Mouse (Mus musculus) forebrain, embryonic 14.5 days (tissue): ENCODE measurements at regions not wholly inside any gene's neighbourhood (a gene's known extent, or its start where the extent isn't known, plus 50 kb on each side); places are given as distances from the start of the nearest gene placed in this dataset.

Experiments
- ATAC-seq: fragments of 200-750 bp; cut with Nextera tagmentation; 2 replicates; pipeline ENCODE4 v1.8.0; 2017; ENCODE audit warnings: mild to moderate bottlenecking, moderate library complexity
- DNase-seq: peaks from one replicate; pipeline ENCODE4 v3.0.0-alpha.2; 2015; ENCODE audit warnings: low spot score
- H3K27ac ChIP-seq: fragments of 300-500 bp; sonication (generic); 2 replicates; pipeline ENCODE4 v1.5.1; 2014; ENCODE audit warnings: low read depth, mild to moderate bottlenecking, control low read depth, low read length, moderate library complexity
- H3K27me3 ChIP-seq: fragments of 300-500 bp; sonication (generic); replicated peaks from 2 replicates; pipeline ENCODE4 v1.6.1; 2014; ENCODE audit warnings: low read length, control low read depth, mixed read lengths; ENCODE audit not compliant: control insufficient read depth, insufficient read depth
- H3K36me3 ChIP-seq: fragments of 300-500 bp; sonication (generic); 2 replicates; pipeline ENCODE4 v1.6.1; 2014; ENCODE audit warnings: low read length, control low read depth; ENCODE audit not compliant: control insufficient read depth, insufficient read depth
- H3K4me1 ChIP-seq: fragments of 300-500 bp; sonication (generic); 2 replicates; pipeline ENCODE4 v1.6.1; 2014; ENCODE audit warnings: antibody characterized with exemption, low read length, control low read depth; ENCODE audit not compliant: control insufficient read depth, insufficient read depth
- H3K4me2 ChIP-seq: fragments of 300-500 bp; sonication (generic); 2 replicates; pipeline ENCODE4 v1.6.1; 2014; ENCODE audit warnings: mild to moderate bottlenecking, control low read depth, low read length
- H3K4me3 ChIP-seq: fragments of 300-500 bp; sonication (generic); 2 replicates; pipeline ENCODE4 v1.5.1; 2014; ENCODE audit warnings: low read depth, low read length, control low read depth
- H3K9ac ChIP-seq: fragments of 300-500 bp; sonication (generic); 2 replicates; pipeline ENCODE4 v1.6.1; 2014; ENCODE audit warnings: mild to moderate bottlenecking, low read length, control low read depth, moderate library complexity
- H3K9me3 ChIP-seq: fragments of 300-500 bp; sonication (generic); replicated peaks from 2 replicates; pipeline ENCODE4 v1.6.1; 2016; ENCODE audit warnings: low read length, control low read depth, mixed read lengths; ENCODE audit not compliant: control insufficient read depth
- WGBS: fragments of 180-500 bp; shearing (Covaris S2); extraction: QIAGEN DNeasy Blood & Tissue Kit; methylation state at CpG from one replicate; pipeline ENCODE4 v1.1.7; 2014; 5-methylcytosine and 5-hydroxymethylcytosine counted together

DNA sequence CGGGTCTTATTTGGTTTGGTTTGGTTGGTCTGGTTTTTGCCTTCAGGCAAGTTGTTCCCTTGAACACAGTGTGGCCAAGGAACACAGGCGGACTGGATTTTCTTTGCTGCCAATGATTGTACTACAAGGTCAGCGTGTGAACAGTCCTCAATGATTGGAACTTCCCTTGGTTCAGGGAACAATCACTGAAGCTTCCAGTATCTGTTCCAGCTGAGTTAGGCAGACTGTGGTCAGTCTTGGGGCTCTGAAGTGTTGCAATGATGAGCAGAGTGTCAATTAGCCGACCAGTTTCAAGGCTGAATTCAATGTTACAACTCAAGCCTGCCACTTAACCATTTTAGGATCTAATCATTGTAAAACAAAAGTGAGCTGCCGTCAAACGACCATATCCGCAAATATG lies 189.5 kb upstream of the Onecut1 start:
- DNase-seq (no peak), ATAC-seq (no peak)
- H3K4me2 ChIP-seq: no peak overlapping the region
- no peaks in the 10 kb centered on the region for H3K36me3 ChIP-seq
- no peaks in the 10 kb centered on the region for H3K27me3 ChIP-seq
- 90% methylated on average over 7 of the region's 7 CpGs for WGBS
- no peaks in the 10 kb centered on the region for H3K4me1 ChIP-seq
- no peak overlapping the region for H3K27ac ChIP-seq
- H3K9me3 ChIP-seq: no peaks in the 10 kb centered on the region
- no peak overlapping the region for H3K9ac ChIP-seq
- no peak overlapping the region for H3K4me3 ChIP-seq

DNA sequence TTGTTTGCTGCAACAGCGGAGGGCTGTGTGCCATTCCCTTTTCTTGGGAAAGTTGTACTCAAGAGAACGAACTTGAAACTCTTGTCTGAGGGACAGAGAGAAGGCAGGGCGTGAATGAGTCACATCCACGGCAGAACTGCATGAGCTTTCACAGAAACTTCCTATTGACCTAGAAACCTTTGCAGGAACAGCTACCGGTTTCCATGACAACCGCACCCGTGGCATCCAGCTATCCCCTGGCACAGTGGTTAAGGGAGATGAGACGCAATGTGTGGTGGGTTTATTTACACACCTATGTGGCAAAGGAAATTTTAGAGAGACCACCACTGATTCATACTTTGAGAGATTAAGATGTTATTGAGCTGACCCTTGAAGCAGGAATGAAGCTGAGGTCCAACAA lies 163.5 kb upstream of the Onecut1 start:
- Histone ChIP-seq H3K9ac (no peak overlapping the region), H3K9me3 (no peaks in the 10 kb centered on the region), H3K36me3 (no peaks in the 10 kb centered on the region), H3K4me3 (no peak overlapping the region), H3K27me3 (no peaks in the 10 kb centered on the region), H3K4me2 (no peak overlapping the region), H3K4me1 (no peaks in the 10 kb centered on the region), H3K27ac (no peak overlapping the region)
- ATAC-seq (no peak), DNase-seq (no peak)
- 64% methylated on average over 8 of the region's 8 CpGs for WGBS

- H3K27ac ChIP-seq: no peak overlapping the region
- no peak for DNase-seq
- no peak overlapping the region for H3K4me3 ChIP-seq
- no peak for ATAC-seq
- no peaks in the 10 kb centered on the region for H3K27me3 ChIP-seq
- H3K9me3 ChIP-seq: no peaks in the 10 kb centered on the region
- 59% methylated on average over 4 of the region's 4 CpGs for WGBS
- no peak overlapping the region for H3K9ac ChIP-seq
- H3K4me2 ChIP-seq: no peak overlapping the region
- H3K36me3 ChIP-seq: no peaks in the 10 kb centered on the region
- H3K4me1 ChIP-seq: no peaks in the 10 kb centered on the region
These were observed 156.0 kb upstream of the Onecut1 start for GRCm38 (mm10) chr9:74705698-74706097.

DNA sequence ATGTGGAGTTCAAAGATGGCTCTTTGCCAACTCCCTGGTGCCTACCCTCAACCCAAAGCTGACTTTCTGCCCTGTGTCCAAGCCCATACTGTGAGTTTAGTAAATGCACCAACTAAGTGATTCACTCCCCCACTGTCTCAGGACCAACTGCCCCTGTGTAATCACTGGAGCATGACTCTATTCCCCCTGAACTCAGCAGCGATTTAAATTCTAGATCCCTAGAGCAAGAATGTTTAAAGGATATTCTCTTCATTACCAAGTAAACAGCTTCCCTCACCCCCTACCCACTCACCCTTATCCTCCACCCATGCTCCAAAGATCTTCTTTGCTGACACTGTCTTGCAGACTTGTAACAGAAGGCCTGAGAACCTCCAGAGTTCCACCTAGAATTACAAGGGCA lies 154.1 kb upstream of the Onecut1 start:
- no peak for ATAC-seq

DNA sequence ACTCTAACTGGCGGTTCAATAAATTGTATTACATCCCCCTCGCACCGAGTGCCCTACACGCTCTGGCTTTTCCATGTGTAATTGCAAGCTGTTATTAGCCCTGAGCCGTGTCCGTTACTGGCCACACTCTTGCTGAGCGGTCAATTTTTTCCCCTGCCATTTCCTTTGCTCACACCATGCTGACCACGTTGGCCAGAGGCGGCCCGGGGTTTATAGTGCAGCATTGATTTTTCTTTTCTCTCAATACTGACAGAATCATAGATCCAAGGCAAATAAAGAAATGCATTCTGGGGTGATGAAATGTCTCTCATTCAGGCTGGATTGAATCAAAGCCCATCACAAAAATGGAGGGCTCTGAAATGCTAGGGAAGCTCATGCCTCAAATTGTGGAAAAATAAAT lies 150.0 kb upstream of the Onecut1 start:
- WGBS: 95% methylated on average over 10 of the region's 10 CpGs
- no peak overlapping the region for H3K4me2 ChIP-seq
- H3K9me3 ChIP-seq: no peaks in the 10 kb centered on the region
- no peak overlapping the region for H3K4me3 ChIP-seq
- H3K27me3 ChIP-seq: no peaks in the 10 kb centered on the region
- DNase-seq: no peak
- no peak overlapping the region for H3K27ac ChIP-seq
- H3K9ac ChIP-seq: no peak overlapping the region
- no peak for ATAC-seq
- no peaks in the 10 kb centered on the region for H3K4me1 ChIP-seq
- H3K36me3 ChIP-seq: no peaks in the 10 kb centered on the region

More for the DNA sequence above, 154.1 kb upstream of the Onecut1 start:
- Histone ChIP-seq H3K4me3 (no peak overlapping the region), H3K4me1 (no peaks in the 10 kb centered on the region), H3K27me3 (no peaks in the 10 kb centered on the region), H3K36me3 (no peaks in the 10 kb centered on the region), H3K4me2 (no peak overlapping the region), H3K9me3 (no peaks in the 10 kb centered on the region), H3K27ac (no peak overlapping the region), H3K9ac (no peak overlapping the region)
- DNase-seq: no peak
- 41% methylated on average over 1 of the region's 1 CpGs for WGBS

- Histone ChIP-seq H3K27ac (no peak overlapping the region), H3K4me2 (no peak overlapping the region), H3K9me3 (no peaks in the 10 kb centered on the region), H3K27me3 (no peaks in the 10 kb centered on the region), H3K4me3 (no peak overlapping the region), H3K4me1 (no peaks in the 10 kb centered on the region), H3K9ac (no peak overlapping the region), H3K36me3 (no peaks in the 10 kb centered on the region)
- ATAC-seq: no peak
- no peak for DNase-seq
- 90% methylated on average over 5 of the region's 5 CpGs for WGBS
These were observed 129.3 kb upstream of the Onecut1 start for GRCm38 (mm10) chr9:74732451-74732850.

GRCm38 (mm10) chr9:74741949-74742348 lies 119.8 kb upstream of the Onecut1 start:
- H3K36me3 ChIP-seq: no peaks in the 10 kb centered on the region
- no peak overlapping the region for H3K4me2 ChIP-seq
- no peak overlapping the region for H3K4me3 ChIP-seq
- no peak overlapping the region for H3K9ac ChIP-seq
- ATAC-seq: no peak
- no peaks in the 10 kb centered on the region for H3K4me1 ChIP-seq
- 88% methylated on average over 2 of the region's 2 CpGs for WGBS
- no peak overlapping the region for H3K27ac ChIP-seq
- H3K27me3 ChIP-seq: no peaks in the 10 kb centered on the region
- no peak for DNase-seq
- H3K9me3 ChIP-seq: no peaks in the 10 kb centered on the region

DNA sequence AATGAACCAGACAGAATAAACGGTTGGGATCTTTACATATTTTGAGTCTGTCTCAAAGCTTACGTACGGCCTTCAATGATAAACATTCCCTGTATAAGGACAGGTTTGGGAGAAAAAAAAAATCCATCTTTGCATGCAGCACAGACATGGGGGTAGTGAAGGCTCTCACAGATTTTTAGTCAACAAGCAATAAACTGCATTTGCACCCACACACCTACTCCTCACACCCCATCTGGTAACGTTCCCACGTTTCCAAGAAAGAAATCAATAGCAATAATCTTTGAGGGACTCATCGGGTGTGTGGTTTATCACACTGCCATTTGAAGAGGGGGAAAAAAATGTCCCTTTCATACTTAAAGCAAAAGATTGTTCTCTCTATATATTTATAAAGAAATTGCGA lies 113.8 kb upstream of the Onecut1 start:
- H3K36me3 ChIP-seq: no peaks in the 10 kb centered on the region
- DNase-seq (peak; percentile 12), ATAC-seq (no peak)
- 78% methylated on average over 7 of the region's 7 CpGs for WGBS
- no peaks in the 10 kb centered on the region for H3K27me3 ChIP-seq
- no peak overlapping the region for H3K4me3 ChIP-seq
- H3K4me2 ChIP-seq: no peak overlapping the region
- H3K27ac ChIP-seq: no peak overlapping the region
- no peaks in the 10 kb centered on the region for H3K9me3 ChIP-seq
- no peak overlapping the region for H3K9ac ChIP-seq
- no peaks in the 10 kb centered on the region for H3K4me1 ChIP-seq

GRCm38 (mm10) chr9:74758025-74758424 lies 103.7 kb upstream of the Onecut1 start:
- Histone ChIP-seq H3K27ac (no peak overlapping the region), H3K9ac (no peak overlapping the region), H3K9me3 (no peaks in the 10 kb centered on the region), H3K4me2 (no peak overlapping the region), H3K4me3 (no peak overlapping the region), H3K27me3 (no peaks in the 10 kb centered on the region), H3K36me3 (no peaks in the 10 kb centered on the region), H3K4me1 (no peaks in the 10 kb centered on the region)
- no peak for ATAC-seq
- 68% methylated on average over 3 of the region's 3 CpGs for WGBS
- no peak for DNase-seq

- ATAC-seq (no peak), DNase-seq (no peak)
- H3K9me3 ChIP-seq: no peaks in the 10 kb centered on the region
- H3K4me2 ChIP-seq: no peak overlapping the region
- no peak overlapping the region for H3K4me3 ChIP-seq
- no peak overlapping the region for H3K9ac ChIP-seq
- no peaks in the 10 kb centered on the region for H3K27me3 ChIP-seq
- H3K4me1 ChIP-seq: no peaks in the 10 kb centered on the region
- WGBS: 88% methylated on average over 4 of the region's 4 CpGs
- H3K27ac ChIP-seq: no peak overlapping the region
- no peaks in the 10 kb centered on the region for H3K36me3 ChIP-seq
These were observed 102.8 kb upstream of the Onecut1 start for GRCm38 (mm10) chr9:74758876-74759275.
